Mouse (Mus musculus) embryonic fibroblast, embryonic 13.5 days (primary cell): ENCODE data around the gene Lmnb2. TPM values are rescaled to one million over a fixed set of nuclear protein-coding genes. Genes with fewer than 3 reads are reported as not detected.

Experiments
- H3K27ac ChIP-seq: 2 replicates; pipeline ENCODE4 v1.5.1; 2012; ENCODE audit warnings: low read length, control low read depth, inconsistent platforms; ENCODE audit not compliant: insufficient read depth
- H3K4me1 ChIP-seq: 2 replicates; pipeline ENCODE4 v1.6.1; 2011; ENCODE audit warnings: low read length; ENCODE audit not compliant: control insufficient read depth, insufficient read depth
- H3K4me3 ChIP-seq: 2 replicates; pipeline ENCODE4 v1.5.1; 2011; ENCODE audit warnings: mild to moderate bottlenecking, control low read depth, low read length; ENCODE audit not compliant: insufficient read depth
- CTCF ChIP-seq: IDR thresholded peaks from 2 replicates; pipeline ENCODE4 v1.5.1; 2011; ENCODE audit warnings: mild to moderate bottlenecking, control low read depth, low read length, moderate library complexity, borderline replicate concordance; ENCODE audit not compliant: insufficient read depth
- POLR2A ChIP-seq: IDR thresholded peaks from 2 replicates; pipeline ENCODE4 v1.6.1; 2011; ENCODE audit warnings: low read depth, mild to moderate bottlenecking, control low read depth, low read length, moderate library complexity
- polyA plus RNA-seq: library from polyadenylated mRNA; stranded (reverse); fragments of >200 nt; gene quantifications from 2 replicates; pipeline ENCODE4 v1.2.4, GENCODE M21; 2011; ENCODE audit warnings: low read depth; ENCODE audit not compliant: missing spikeins, insufficient read length

Lmnb2 gene
- polyA plus RNA-seq, 1 experiment: 14.7 TPM

DNA sequence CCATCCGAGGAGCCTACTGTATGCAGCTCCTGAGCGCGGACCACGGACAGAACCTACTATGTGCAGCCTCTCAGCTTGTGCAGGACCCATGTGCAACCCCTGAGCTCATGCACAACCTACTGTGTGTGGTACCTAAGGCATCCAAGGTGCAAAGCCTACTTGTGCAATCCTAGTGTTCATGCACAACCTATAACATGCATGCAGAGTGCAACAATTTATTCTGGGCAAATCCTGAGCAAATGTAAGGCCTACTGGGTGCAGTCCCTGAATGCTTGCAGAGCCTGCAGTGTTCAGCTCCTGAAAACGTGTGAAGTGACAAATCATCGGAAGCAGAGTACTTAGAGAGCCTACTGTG is 18.7 kb upstream of the Lmnb2 start:
- peaks cover 40% of the 10 kb centered on the region for H3K4me1 ChIP-seq
- H3K4me3 ChIP-seq: no peak overlapping the region
- TF ChIP-seq CTCF (no peak), POLR2A (no peak)
- H3K27ac ChIP-seq: no peak overlapping the region

DNA sequence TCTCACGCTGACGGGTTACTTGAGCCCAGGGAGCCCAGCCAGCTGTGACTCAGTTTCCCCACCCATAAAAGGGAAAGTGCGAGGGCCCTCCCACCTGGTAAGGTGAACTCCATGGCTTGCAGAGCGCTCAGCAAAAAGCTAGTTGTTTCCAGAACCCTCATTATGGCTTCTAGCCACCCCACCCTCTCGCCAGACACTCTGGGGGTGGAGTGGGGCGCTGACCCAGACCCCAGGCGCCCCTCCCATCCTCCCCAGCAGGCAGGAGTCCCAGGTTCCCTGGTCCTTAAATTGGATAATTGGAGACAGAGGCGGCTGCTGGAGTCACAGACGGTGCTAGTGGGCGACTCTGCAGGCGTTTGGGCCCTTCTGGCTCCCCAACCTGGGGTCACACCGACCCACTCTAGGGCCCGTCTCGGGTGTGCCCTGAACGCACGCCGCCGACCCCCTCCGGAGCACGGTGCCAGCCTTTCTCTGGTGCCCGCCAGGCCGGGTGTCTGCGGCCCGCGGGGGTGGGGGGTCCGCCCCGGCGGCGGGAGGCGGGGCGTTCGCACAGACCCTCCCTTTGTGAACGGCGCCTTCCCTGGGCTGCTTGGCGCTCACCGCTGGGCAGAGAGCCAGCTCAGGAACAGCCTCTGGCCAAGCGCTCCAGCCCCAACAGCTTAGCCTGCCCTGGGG is 18.2 kb upstream of the Lmnb2 start:
- H3K4me1 ChIP-seq: peaks cover 39% of the 10 kb centered on the region
- no peak overlapping the region for H3K4me3 ChIP-seq
- peak overlapping the region; percentile 36 for H3K27ac ChIP-seq
- TF ChIP-seq POLR2A: no peak
- no peak for TF ChIP-seq CTCF

- no peak overlapping the region for H3K4me3 ChIP-seq
- TF ChIP-seq POLR2A (no peak), CTCF (no peak)
- peaks cover 36% of the 10 kb centered on the region for H3K4me1 ChIP-seq
- peak overlapping the region; percentile 36 for H3K27ac ChIP-seq
Measured at GRCm38 (mm10) chr10:80935698-80936097, 17.7 kb upstream of the Lmnb2 start.

DNA sequence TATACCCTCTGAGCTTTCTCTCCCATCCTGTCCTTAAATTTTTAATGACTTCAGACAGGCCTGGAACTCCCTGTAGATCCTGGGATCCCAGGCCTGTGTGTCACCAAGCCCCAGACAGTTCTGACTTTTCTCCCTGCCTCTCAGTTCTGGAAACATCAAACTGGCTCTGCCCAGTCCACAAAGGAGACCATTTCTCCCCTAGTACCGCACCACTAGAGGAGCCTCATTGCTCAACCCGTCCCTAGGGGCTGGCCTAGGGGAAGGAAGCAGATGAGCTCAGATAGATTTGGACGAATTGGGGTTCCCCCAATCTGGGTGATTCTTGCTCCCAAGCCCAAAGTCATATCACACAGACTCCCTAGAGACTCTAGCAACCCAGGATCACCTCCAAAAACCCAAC is 17.2 kb upstream of the Lmnb2 start:
- no peak for TF ChIP-seq CTCF
- no peak for TF ChIP-seq POLR2A
- Histone ChIP-seq H3K27ac (peak overlapping the region; percentile 63), H3K4me1 (peaks cover 33% of the 10 kb centered on the region), H3K4me3 (no peak overlapping the region)

DNA sequence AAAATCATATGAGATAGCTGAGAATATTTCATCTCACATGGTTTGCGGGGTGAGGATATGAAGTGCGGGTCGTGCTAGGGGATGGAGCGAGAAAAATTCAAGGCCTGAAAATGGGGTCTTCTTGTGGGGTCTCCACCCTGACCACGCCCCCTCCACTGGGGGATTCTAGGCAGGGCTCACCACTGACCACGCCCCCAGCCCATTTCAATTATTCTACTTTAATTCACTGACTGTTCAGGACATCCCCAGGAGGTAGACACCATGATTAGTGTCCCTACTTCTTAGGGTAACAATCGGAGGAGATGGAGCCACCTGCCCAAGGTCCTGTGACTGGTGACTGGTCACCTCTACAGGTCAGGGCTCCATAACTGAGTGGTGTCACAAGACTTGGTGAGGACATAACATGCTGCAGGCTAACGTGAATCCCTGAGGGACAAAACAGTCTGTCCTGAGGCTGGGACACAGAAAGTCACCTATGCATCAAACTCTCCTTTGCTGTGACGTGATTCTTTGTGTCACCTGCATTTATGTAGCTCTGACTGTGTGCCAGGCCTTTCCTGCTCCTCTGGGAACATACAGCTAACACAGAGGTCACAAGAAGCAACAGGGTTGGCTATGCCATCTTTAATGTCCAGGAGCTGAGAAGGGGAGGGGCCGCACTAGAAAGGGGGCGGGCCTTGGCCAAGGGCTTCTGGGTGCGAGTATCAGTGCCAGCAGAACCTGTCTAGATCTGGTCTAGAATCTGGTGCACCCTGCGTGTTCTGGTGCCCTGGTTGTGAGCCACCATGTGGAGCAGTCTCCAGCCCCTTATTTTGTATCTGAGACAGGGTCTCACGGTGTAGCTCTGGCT is 16.3 kb upstream of the Lmnb2 start:
- TF ChIP-seq POLR2A (no peak), CTCF (no peak)
- peaks cover 28% of the 10 kb centered on the region for H3K4me1 ChIP-seq
- H3K27ac ChIP-seq: no peak overlapping the region
- no peak overlapping the region for H3K4me3 ChIP-seq

DNA sequence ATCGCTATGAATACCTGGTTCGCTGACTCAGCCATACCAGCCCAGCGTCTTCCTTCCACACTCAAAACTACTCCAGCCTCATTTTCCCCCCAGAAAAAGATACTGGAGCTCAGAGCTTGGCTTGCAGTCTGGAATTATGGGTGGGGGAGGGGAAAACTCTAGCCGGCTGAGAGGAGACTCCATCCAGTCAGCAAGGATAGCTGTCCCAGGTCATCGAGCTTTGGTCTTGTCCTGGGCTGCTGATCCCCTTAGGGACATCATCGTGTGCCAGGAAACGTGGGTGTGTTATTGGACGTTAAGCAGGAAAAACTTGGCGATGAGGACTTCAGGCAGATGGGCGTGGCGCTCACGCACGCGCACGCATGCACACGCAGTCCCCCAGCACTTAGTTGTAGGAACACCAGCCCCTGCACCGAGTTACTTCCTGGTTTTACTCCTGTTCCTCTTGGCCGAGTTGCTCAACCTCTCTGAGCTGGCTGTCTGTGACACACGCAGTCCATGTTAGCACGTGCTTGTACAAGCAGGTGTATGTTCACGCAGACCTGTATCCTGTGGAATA is 15.5 kb upstream of the Lmnb2 start:
- Histone ChIP-seq H3K4me3 (no peak overlapping the region), H3K4me1 (peaks cover 23% of the 10 kb centered on the region), H3K27ac (peak overlapping the region; percentile 82)
- TF ChIP-seq CTCF: no peak
- peak; percentile 24; the same call in 1 of the 2 replicates for TF ChIP-seq POLR2A

DNA sequence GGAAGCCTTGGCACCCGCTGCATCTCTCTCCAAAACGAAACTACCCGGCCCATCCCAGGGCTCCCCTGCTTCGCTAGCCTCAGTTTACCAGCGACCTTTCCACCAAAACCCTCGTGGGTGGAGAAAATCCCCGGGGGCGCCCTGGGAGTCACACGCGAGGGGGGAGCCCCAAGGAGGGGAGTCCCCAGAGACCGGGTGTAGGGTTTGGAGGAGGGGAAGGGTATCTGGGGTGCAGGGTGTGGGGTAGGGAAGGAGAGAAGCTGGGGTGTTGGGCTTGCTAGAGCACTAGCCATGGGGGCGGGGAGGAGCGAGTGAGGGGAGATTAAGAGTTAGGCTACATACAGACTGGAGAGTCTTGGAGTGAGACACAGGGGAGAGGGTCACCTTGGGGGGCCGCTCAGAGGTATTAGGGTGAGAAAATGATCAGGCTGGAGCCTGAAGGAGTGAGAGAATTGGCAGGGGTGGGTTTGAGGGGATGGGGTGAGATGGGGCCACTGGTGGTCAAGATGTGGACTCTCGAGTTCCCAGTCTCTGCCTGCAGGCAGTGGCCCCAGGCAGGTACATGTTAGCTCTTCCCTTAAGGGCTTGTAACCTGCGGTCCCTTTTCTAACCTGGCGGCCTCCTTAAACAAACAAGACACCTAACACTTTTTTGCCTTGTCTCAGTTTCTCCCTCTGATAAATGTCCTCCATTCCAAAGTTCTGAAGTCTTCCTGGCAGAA is 14.8 kb upstream of the Lmnb2 start:
- peak; percentile 10; the same call in 1 of the 2 replicates for TF ChIP-seq POLR2A
- no peak for TF ChIP-seq CTCF
- Histone ChIP-seq H3K4me3 (peak overlapping the region; percentile 73), H3K4me1 (peaks cover 18% of the 10 kb centered on the region), H3K27ac (peak overlapping the region; percentile 82)

GRCm38 (mm10) chr10:80932206-80932605 is 14.2 kb upstream of the Lmnb2 start:
- peak; percentile 54 for TF ChIP-seq POLR2A
- no peak for TF ChIP-seq CTCF
- Histone ChIP-seq H3K4me3 (peak overlapping the region; percentile 73), H3K4me1 (peaks cover 12% of the 10 kb centered on the region), H3K27ac (peak overlapping the region; percentile 82)

DNA sequence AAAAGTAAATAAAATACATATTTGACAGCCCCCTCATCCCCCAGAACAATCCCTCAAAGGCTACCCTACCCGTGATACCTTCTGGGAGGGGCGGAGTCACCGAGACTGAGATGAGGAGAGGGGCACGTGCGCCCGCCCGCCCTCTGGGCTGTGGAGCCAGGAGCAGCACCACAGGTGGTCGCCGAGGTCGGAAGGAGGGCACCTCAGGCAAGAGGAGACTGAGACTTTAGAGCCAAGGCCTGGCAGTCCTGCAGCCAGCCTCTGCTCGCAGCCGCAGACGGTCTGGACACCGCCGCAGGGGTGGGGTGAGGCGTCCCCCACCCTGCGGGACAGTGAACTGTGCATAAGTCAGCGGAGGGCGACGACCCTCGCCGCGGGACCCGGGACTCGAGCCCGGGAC is 13.7 kb upstream of the Lmnb2 start:
- Histone ChIP-seq H3K4me1 (peaks cover 7% of the 10 kb centered on the region), H3K27ac (peak overlapping the region; percentile 82), H3K4me3 (peak overlapping the region; percentile 73)
- no peak for TF ChIP-seq CTCF
- TF ChIP-seq POLR2A: peak; percentile 13; the same call in 1 of the 2 replicates

DNA sequence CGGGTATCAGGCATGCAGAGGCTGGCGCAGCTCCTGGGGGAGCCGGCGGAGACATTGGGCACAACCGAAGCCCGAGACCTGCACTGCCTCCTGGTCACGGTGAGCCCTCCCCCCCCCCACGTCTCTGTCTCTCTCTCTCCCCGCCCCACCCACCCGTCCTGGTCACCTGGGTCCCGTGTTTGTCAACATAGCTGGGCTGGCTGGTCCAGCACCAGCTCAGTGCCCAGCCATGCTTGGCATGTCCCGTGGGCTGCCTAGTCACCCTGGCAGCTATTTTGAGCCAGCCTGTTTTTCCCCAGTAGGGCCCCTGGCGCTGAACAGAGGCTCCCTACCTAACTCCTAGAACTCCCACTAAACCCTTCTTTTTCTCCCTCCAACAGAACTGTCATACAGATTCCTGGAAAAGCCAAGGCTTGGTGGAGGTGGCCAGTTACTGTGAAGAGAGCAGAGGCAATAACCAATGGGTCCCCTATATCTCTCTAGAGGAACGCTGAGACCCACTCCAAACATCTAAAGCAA is 13.2 kb upstream of the Lmnb2 start:
- Histone ChIP-seq H3K27ac (peak overlapping the region; percentile 82), H3K4me3 (peak overlapping the region; percentile 73), H3K4me1 (peaks cover 6% of the 10 kb centered on the region)
- TF ChIP-seq CTCF (no peak), POLR2A (no peak)
